Mouse (Mus musculus): ENCODE data around the gene Serp2.

- TF ChIP-seq CTCF (conservative IDR thresholded peaks at IDR 0.05; ENCODE audit: insufficient read depth, insufficient read length, low read depth, low read length), result no peak
- no peak for TF ChIP-seq POLR2A (IDR thresholded peaks at IDR 0.05; ENCODE audit: low read depth, low read length)
These were observed 45.0 kb upstream of the Serp2 start for GRCm38 (mm10) chr14:76601654-76602053.
